ENCODE assay signal across 2 mouse cellular contexts in the genomic region with DNA sequence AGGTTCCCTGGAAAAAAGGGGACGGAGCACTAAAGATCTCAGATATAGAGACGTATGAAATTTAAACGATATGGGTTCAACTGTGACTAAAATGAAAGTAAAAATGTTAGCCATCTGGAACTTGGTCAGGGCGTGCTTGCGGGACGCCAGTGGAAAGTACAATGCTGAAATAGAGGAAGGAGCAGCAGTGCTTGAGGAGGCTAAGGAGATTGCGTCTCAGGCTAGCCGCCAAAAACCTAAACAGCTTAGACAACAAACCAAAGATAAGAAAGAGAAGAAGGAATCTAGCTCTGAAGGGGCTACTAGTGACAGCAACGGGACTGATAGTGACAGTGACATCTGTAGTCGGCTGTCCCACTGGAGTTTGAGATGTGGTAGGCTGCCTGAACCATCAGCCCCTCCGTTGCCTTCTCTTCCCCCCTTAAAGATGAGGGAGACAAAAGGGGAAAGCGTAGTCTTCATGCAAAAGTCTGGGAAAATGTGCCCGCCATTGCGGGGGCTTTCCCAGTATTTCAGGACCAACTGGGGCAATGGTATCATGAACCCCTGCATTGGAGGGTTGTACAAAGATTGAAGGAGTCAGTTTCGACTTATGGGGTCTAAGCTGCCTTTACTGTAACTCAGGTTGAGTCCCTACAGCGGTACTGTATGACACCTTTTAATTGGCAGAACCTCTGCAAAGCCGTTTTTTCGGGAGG. TPM values are rescaled to one million over a fixed set of nuclear protein-coding genes. Genes with fewer than 3 reads are reported as not detected.
"Had no signal": no experiment of that assay in that cellular context is flagged by ENCODE, and none has a peak within 500 bp of the region (broad histone marks: within the 10 kb centered on the region; RNA-seq: fewer than 3 reads in every experiment).

No protein-coding gene starts in this region.

RNA-seq across cellular contexts. Expression of a gene that starts 29.4 kb away (rescaled TPM):
- total RNA-seq: megakaryocyte-erythroid progenitor cell, adult 5-6 weeks had no signal
- polyA plus RNA-seq: midbrain, embryonic 11.5 days had no signal
